Comparison of ENCODE assay signal across 8 mouse cellular contexts in the genomic region with DNA sequence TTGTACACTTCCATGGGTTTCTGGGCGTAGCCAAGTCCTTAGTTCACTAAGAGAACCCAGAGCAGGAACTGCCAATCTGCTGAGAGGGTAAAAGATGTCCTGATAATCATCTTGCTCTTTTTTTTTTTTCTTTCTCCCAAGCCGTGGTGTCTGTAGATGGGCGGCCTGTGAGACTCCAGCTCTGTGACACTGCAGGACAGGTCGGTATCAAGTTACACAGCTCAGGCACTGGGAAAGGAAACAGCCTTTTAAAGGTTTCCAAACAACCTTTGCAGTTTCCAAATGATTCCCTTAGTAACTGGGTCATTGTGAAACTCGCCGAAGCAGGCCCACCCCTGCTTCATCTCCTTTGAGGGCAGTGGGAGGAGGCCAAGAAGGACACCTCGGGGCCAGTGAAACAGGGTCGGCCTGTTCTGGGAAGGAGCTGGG. TPM values are rescaled to one million over a fixed set of nuclear protein-coding genes. Genes with fewer than 3 reads are reported as not detected.
DNase-seq lines count a peak whose midpoint lies in the region; ATAC-seq and TF ChIP-seq lines count a peak whose summit lies in the region.

No protein-coding gene starts in this region.

- no peak for DNase-seq in left cerebral cortex, adult 2 months (ENCODE audit: extremely low spot score in 1 of 2, low spot score in 2 of 2)
- no peak for DNase-seq in left cerebral cortex, adult 9 months (ENCODE audit: low spot score in 2 of 2)
- peak; percentile 67 for DNase-seq in embryo, embryonic 9.5 days (ENCODE audit: extremely low spot score)
- no peak for DNase-seq in T-cell, adult 2 months (ENCODE audit: low spot score)
- no peak for DNase-seq in layer of hippocampus, adult 11-12 months (ENCODE audit: low spot score)
- no peak for DNase-seq in left cerebral cortex, adult 8-10 months (ENCODE audit: low spot score in 2 of 2)

- H3K4me3 ChIP-seq in left cerebral cortex, adult 2 months: peak overlapping the region; percentile 57
- peak overlapping the region; percentile 77 for H3K4me3 ChIP-seq in hindbrain, embryonic 12.5 days

- ATAC-seq in hindbrain, embryonic 12.5 days (ENCODE audit: low FRiP score): no peak
- ATAC-seq in megakaryocyte, adult 5-6 weeks (ENCODE audit: poor library complexity, severe bottlenecking): peak; percentile 42

- intact Hi-C loops in left cerebral cortex, adult 2 months (cut with DNase I): loop anchor here (2.0 kb wide), 1 partner anchor 73 kb away; no protein-coding TSS in a partner anchor

- H3K36me3 ChIP-seq in hindbrain, embryonic 12.5 days: peaks cover 39% of the 10 kb centered on the region

- H3K4me1 ChIP-seq in hindbrain, embryonic 12.5 days: peaks cover 14% of the 10 kb centered on the region

- H3K9me3 ChIP-seq in hindbrain, embryonic 12.5 days (replicated peaks): 0 out of 2 replicates have a peak, but pooled peaks cover 3% of the 10 kb centered on the region

- peak overlapping the region; percentile 92; the same call in 1 of the 2 replicates for H3K9ac ChIP-seq in hindbrain, embryonic 12.5 days

- TF ChIP-seq CTCF in left cerebral cortex, adult 2 months (IDR thresholded peaks at IDR 0.05): no peak

- H3K27ac ChIP-seq in left cerebral cortex, adult 2 months: peak overlapping the region; percentile 90
- H3K27ac ChIP-seq in hindbrain, embryonic 12.5 days: peak overlapping the region; percentile 9; the same call in 1 of the 2 replicates

- WGBS in hindbrain, embryonic 12.5 days: 3% methylated on average over 8 of the region's 8 CpGs

- no peaks in the 10 kb centered on the region for H3K27me3 ChIP-seq in hindbrain, embryonic 12.5 days

- peak overlapping the region; percentile 66 for H3K4me2 ChIP-seq in hindbrain, embryonic 12.5 days (replicated peaks)

RNA-seq across cellular contexts. Expression of gene Rhou, which starts 1.6 kb away (rescaled TPM):
- total RNA-seq in left cerebral cortex, adult 2 months (2021): 10 to 100 TPM; 45.9 to 46.2 TPM
- 11.2 and 11.6 TPM in 2 replicates for polyA plus RNA-seq in hindbrain, embryonic 12.5 days (2016; fragmentation: Nextera tagmentation; extraction: Ambion mirVana)
- total RNA-seq in megakaryocyte, adult 5-6 weeks (2015): 24.1 and 26.5 TPM in 2 replicates
- total RNA-seq in megakaryocyte, adult 5-6 weeks (2017): 15.0 and 18.6 TPM in 2 replicates
- 10 to 100 TPM; 46.1 to 56.0 (median 49.3) TPM for total RNA-seq in left cerebral cortex, adult 8-10 months (2022)
